Mouse (Mus musculus): ENCODE results near the gene Lrrk1.

- TF ChIP-seq CTCF (IDR thresholded peaks at IDR 0.05; ENCODE audit: low read depth) (no peak), EP300 (IDR thresholded peaks at IDR 0.05; ENCODE audit: low read depth) (no peak)
Measured at GRCm38 (mm10) chr7:66355791-66356522, 32.2 kb downstream of the Lrrk1 start.

Measured in liver, embryonic 14.5 days (tissue).